Mouse (Mus musculus): Measurements from ENCODE around the gene Xpnpep1. TPM values are rescaled to one million over a fixed set of nuclear protein-coding genes. Genes with fewer than 3 reads are reported as not detected.
A peak's percentile ranks its signal among the peaks of the same experiment; 100 is the strongest.

Xpnpep1 gene
- polyA plus RNA-seq, 1 experiment from 2014 or later, result 191 TPM

DNA sequence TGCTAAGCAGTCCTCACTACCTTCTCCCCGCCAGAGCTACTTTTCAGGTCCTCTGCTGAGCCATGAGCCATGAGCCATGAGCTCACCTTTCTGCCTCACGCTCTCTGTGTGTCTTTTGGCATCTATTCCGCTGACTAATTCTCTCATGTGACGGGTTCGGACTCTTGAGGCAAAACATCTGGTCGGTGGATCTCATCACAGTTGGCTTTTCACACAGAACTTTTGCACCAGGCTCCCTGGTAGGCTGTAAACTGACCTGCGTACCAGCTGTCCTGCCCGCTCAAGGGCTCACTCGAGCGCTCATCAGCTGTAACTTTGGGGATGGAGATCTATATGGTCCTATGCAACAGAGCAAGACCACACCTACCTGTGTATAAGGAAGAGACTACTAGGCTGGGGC, 26.9 kb upstream of the Xpnpep1 start:
- Histone ChIP-seq H3K9me3 (replicated peaks) (no peaks in the 10 kb centered on the region), H3K4me2 (peak overlapping the region; percentile 24), H3K36me3 (no peaks in the 10 kb centered on the region), H3K9ac (no peak overlapping the region), H3K4me3 (no peak overlapping the region), H3K27ac (ENCODE audit: poor library complexity, severe bottlenecking) (peak overlapping the region; percentile 17; the same call in 1 of the 2 replicates), H3K27me3 (replicated peaks) (no peaks in the 10 kb centered on the region), H3K4me1 (replicated peaks) (peaks cover 41% of the 10 kb centered on the region)
- peak; percentile 30; the same call in 1 of the 2 replicates for ATAC-seq (ENCODE audit: insufficient number of reproducible peaks, low FRiP score)
- 36% methylated on average over 10 of the region's 10 CpGs for WGBS

- no peaks in the 10 kb centered on the region for H3K9me3 ChIP-seq (replicated peaks)
- peak; percentile 9; the same call in 1 of the 2 replicates for ATAC-seq (ENCODE audit: insufficient number of reproducible peaks, low FRiP score)
- no peak overlapping the region for H3K4me3 ChIP-seq
- peaks cover 37% of the 10 kb centered on the region for H3K4me1 ChIP-seq (replicated peaks)
- H3K27me3 ChIP-seq (replicated peaks), result no peaks in the 10 kb centered on the region
- 45% methylated on average over 9 of the region's 9 CpGs for WGBS
- no peaks in the 10 kb centered on the region for H3K36me3 ChIP-seq
- H3K9ac ChIP-seq, result no peak overlapping the region
- H3K4me2 ChIP-seq, result peak overlapping the region; percentile 24; the same call in 1 of the 2 replicates
- peak overlapping the region; percentile 17; the same call in 1 of the 2 replicates for H3K27ac ChIP-seq (ENCODE audit: poor library complexity, severe bottlenecking)
These were observed 26.5 kb upstream of the Xpnpep1 start for GRCm38 (mm10) chr19:53066531-53066930.

DNA sequence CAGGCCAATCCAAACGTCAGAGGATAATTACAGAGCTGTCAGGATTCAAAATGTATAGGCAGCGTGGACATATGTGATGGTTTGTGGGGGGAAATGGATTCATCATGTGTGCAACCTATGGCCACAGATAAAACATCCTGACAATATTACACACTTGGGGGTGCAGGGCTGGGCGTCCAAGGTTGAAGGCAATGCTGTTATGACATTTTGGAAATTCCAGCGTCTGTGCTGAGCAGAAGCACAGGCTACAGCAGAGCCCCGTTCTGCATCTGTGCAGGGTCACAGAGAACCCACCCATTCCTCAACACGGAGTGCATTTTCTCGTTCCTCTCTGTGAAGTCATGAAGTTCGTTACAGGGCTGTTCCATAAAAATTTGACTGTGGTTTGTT, 25.0 kb upstream of the Xpnpep1 start:
- no peaks in the 10 kb centered on the region for H3K27me3 ChIP-seq (replicated peaks)
- H3K4me2 ChIP-seq, result no peak overlapping the region
- no peak overlapping the region for H3K4me3 ChIP-seq
- no peaks in the 10 kb centered on the region for H3K9me3 ChIP-seq (replicated peaks)
- peaks cover 23% of the 10 kb centered on the region; the same call in 1 of the 2 replicates for H3K4me1 ChIP-seq (replicated peaks)
- 69% methylated on average over 8 of the region's 8 CpGs for WGBS
- H3K27ac ChIP-seq (ENCODE audit: poor library complexity, severe bottlenecking), result no peak overlapping the region
- no peak for ATAC-seq (ENCODE audit: insufficient number of reproducible peaks, low FRiP score)
- no peak overlapping the region for H3K9ac ChIP-seq
- no peaks in the 10 kb centered on the region for H3K36me3 ChIP-seq

- H3K4me2 ChIP-seq, result no peak overlapping the region
- H3K4me1 ChIP-seq (replicated peaks), result peaks cover 23% of the 10 kb centered on the region
- no peaks in the 10 kb centered on the region for H3K36me3 ChIP-seq
- no peak overlapping the region for H3K4me3 ChIP-seq
- H3K9ac ChIP-seq, result no peak overlapping the region
- ATAC-seq (ENCODE audit: insufficient number of reproducible peaks, low FRiP score), result 0 out of 2 replicates have a peak, but pooled peaks have one; percentile 18
- 72% methylated on average over 12 of the region's 12 CpGs for WGBS
- no peaks in the 10 kb centered on the region for H3K27me3 ChIP-seq (replicated peaks)
- H3K9me3 ChIP-seq (replicated peaks), result no peaks in the 10 kb centered on the region
- no peak overlapping the region for H3K27ac ChIP-seq (ENCODE audit: poor library complexity, severe bottlenecking)
These were observed 24.4 kb upstream of the Xpnpep1 start for GRCm38 (mm10) chr19:53064292-53064971.

GRCm38 (mm10) chr19:53062046-53062445, 22.0 kb upstream of the Xpnpep1 start:
- H3K4me1 ChIP-seq (replicated peaks), result peaks cover 29% of the 10 kb centered on the region
- H3K27ac ChIP-seq (ENCODE audit: poor library complexity, severe bottlenecking), result no peak overlapping the region
- H3K9me3 ChIP-seq (replicated peaks), result no peaks in the 10 kb centered on the region
- H3K9ac ChIP-seq, result no peak overlapping the region
- H3K27me3 ChIP-seq (replicated peaks), result no peaks in the 10 kb centered on the region
- no peak overlapping the region for H3K4me3 ChIP-seq
- no peak overlapping the region for H3K4me2 ChIP-seq
- no peaks in the 10 kb centered on the region for H3K36me3 ChIP-seq
- WGBS, result 50% methylated on average over 3 of the region's 3 CpGs
- no peak for ATAC-seq (ENCODE audit: insufficient number of reproducible peaks, low FRiP score)

- no peak overlapping the region for H3K9ac ChIP-seq
- no peak overlapping the region for H3K4me3 ChIP-seq
- no peak for ATAC-seq (ENCODE audit: insufficient number of reproducible peaks, low FRiP score)
- no peaks in the 10 kb centered on the region for H3K27me3 ChIP-seq (replicated peaks)
- no peaks in the 10 kb centered on the region for H3K9me3 ChIP-seq (replicated peaks)
- H3K36me3 ChIP-seq, result no peaks in the 10 kb centered on the region
- 76% methylated on average over 16 of the region's 16 CpGs for WGBS
- H3K27ac ChIP-seq (ENCODE audit: poor library complexity, severe bottlenecking), result no peak overlapping the region
- peaks cover 12% of the 10 kb centered on the region for H3K4me1 ChIP-seq (replicated peaks)
- no peak overlapping the region for H3K4me2 ChIP-seq
These were observed 19.5 kb upstream of the Xpnpep1 start for GRCm38 (mm10) chr19:53059344-53060111.

GRCm38 (mm10) chr19:53058726-53059334, 18.8 kb upstream of the Xpnpep1 start:
- Histone ChIP-seq H3K4me1 (replicated peaks) (peaks cover 9% of the 10 kb centered on the region), H3K9me3 (replicated peaks) (no peaks in the 10 kb centered on the region), H3K27ac (ENCODE audit: poor library complexity, severe bottlenecking) (0 out of 2 replicates have a peak overlapping the region, but pooled peaks have one; percentile 16), H3K4me2 (no peak overlapping the region), H3K9ac (no peak overlapping the region), H3K27me3 (replicated peaks) (no peaks in the 10 kb centered on the region), H3K36me3 (no peaks in the 10 kb centered on the region), H3K4me3 (no peak overlapping the region)
- peak; percentile 51; the same call in 1 of the 2 replicates for ATAC-seq (ENCODE audit: insufficient number of reproducible peaks, low FRiP score)
- 51% methylated on average over 8 of the region's 8 CpGs for WGBS

DNA sequence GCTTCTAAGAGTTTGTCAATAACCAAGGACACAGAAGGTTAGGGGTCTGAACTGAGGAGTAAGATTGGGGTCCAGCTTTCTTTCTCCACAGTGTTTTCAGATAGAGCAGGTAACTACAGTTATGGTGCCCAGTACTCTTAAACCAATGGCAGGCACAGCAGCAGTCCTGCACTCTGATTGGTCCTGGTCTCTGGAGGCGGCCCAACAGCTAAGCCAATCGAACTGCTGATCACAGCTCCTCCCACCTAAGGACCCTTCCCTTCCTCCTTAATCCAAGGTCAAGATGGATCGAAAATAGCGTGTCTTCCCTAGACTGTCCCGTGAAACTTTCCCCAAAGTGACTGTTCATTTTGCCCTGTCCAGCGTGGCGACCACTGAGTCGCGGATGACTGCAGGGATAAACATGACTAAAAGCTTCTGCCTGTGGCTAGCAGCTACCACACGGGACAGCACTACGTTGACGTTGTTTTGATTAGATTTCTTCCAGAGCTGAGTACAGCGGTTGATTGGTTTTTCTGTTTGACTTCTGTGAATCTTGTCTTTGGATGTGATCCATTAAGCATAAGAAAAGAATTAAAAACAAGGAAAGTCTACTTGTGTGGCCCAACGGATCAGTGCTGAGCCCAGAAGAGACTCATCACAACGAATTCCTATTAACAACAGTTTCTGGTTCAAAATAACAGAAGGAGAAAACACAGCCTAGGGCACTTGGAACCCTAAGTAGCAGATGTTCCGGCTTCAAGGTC, 18.1 kb upstream of the Xpnpep1 start:
- Histone ChIP-seq H3K9me3 (replicated peaks) (no peaks in the 10 kb centered on the region), H3K36me3 (no peaks in the 10 kb centered on the region), H3K27me3 (replicated peaks) (no peaks in the 10 kb centered on the region), H3K9ac (no peak overlapping the region), H3K4me3 (no peak overlapping the region), H3K27ac (ENCODE audit: poor library complexity, severe bottlenecking) (0 out of 2 replicates have a peak overlapping the region, but pooled peaks have one; percentile 16), H3K4me1 (replicated peaks) (peaks cover 9% of the 10 kb centered on the region), H3K4me2 (no peak overlapping the region)
- no peak for ATAC-seq (ENCODE audit: insufficient number of reproducible peaks, low FRiP score)
- WGBS, result 83% methylated on average over 16 of the region's 16 CpGs

- Histone ChIP-seq H3K36me3 (no peaks in the 10 kb centered on the region), H3K4me2 (no peak overlapping the region), H3K4me1 (replicated peaks) (peaks cover 8% of the 10 kb centered on the region; the same call in 1 of the 2 replicates), H3K9ac (no peak overlapping the region), H3K9me3 (replicated peaks) (no peaks in the 10 kb centered on the region), H3K4me3 (no peak overlapping the region), H3K27me3 (replicated peaks) (no peaks in the 10 kb centered on the region), H3K27ac (ENCODE audit: poor library complexity, severe bottlenecking) (no peak overlapping the region)
- ATAC-seq (ENCODE audit: insufficient number of reproducible peaks, low FRiP score), result no peak
- 89% methylated on average over 16 of the region's 16 CpGs for WGBS
These were observed 13.3 kb upstream of the Xpnpep1 start for GRCm38 (mm10) chr19:53053355-53053754.

- peaks cover 8% of the 10 kb centered on the region; the same call in 1 of the 2 replicates for H3K4me1 ChIP-seq (replicated peaks)
- no peaks in the 10 kb centered on the region for H3K9me3 ChIP-seq (replicated peaks)
- no peak overlapping the region for H3K9ac ChIP-seq
- no peaks in the 10 kb centered on the region for H3K27me3 ChIP-seq (replicated peaks)
- WGBS, result 39% methylated on average over 19 of the region's 19 CpGs
- H3K4me3 ChIP-seq, result no peak overlapping the region
- ATAC-seq (ENCODE audit: insufficient number of reproducible peaks, low FRiP score), result no peak
- no peaks in the 10 kb centered on the region for H3K36me3 ChIP-seq
- no peak overlapping the region for H3K27ac ChIP-seq (ENCODE audit: poor library complexity, severe bottlenecking)
- 0 out of 2 replicates have a peak overlapping the region, but pooled peaks have one; percentile 11 for H3K4me2 ChIP-seq
These were observed 12.1 kb upstream of the Xpnpep1 start for GRCm38 (mm10) chr19:53052031-53052670.

Data from heart, embryonic 12.5 days (tissue).